In the genomic region with DNA sequence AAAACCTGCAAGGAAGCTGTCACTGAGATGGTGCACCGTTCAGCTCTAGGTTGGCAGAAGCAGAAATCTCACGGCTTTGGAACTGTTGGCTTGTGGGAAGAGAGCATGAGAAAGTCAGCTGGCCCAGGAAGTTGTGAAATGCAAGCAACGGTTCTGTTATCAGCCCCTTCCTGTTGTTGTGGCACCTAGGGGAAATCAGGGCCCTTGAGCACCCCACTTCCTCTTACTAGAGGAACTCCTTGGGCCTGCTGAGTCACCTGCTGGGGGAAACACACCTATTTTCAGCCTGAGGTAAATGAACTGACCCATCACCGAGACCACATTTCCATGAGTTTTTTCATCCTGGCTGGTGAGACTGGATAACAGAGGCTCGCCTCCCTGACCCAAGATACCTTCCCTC, we compare ENCODE assay signal across 12 mouse cellular contexts.
A peak's percentile ranks its signal among the peaks of the same experiment; 100 is the strongest.
DNase-seq lines count a peak whose midpoint lies in the region; ATAC-seq and TF ChIP-seq lines count a peak whose summit lies in the region.
"Had no signal": no experiment of that assay in that cellular context is flagged by ENCODE, and none has a peak within 500 bp of the region (broad histone marks: within the 10 kb centered on the region; RNA-seq: fewer than 3 reads in every experiment).

No protein-coding gene starts in this region.

- no peak overlapping the region for H3K27ac ChIP-seq in lung, postnatal 0 days (ENCODE audit: low read length)
- H3K27ac ChIP-seq in left cerebral cortex, adult 2 months = no peak overlapping the region
- H3K27ac ChIP-seq in embryonic facial prominence, embryonic 10.5 days (replicated peaks) = no peak overlapping the region
- H3K27ac ChIP-seq: heart, embryonic 13.5 days had no signal

- no peaks in the 10 kb centered on the region for H3K9me3 ChIP-seq in lung, postnatal 0 days (ENCODE audit: low read length)
- peaks cover 5% of the 10 kb centered on the region; the same call in 1 of the 2 replicates for H3K9me3 ChIP-seq in embryonic facial prominence, embryonic 10.5 days

- H3K4me3 ChIP-seq in lung, postnatal 0 days (ENCODE audit: low read depth, low read length) = no peak overlapping the region
- H3K4me3 ChIP-seq in left cerebral cortex, adult 2 months = no peak overlapping the region
- no peak overlapping the region for H3K4me3 ChIP-seq in embryonic facial prominence, embryonic 10.5 days
- H3K4me3 ChIP-seq: erythroblast, embryonic 14.5 days; heart, embryonic 13.5 days had no signal

- no peak for TF ChIP-seq CTCF in lung, postnatal 0 days (IDR thresholded peaks at IDR 0.05)
- TF ChIP-seq CTCF in left cerebral cortex, adult 2 months (IDR thresholded peaks at IDR 0.05) = no peak

- intact Hi-C loops in left cerebral cortex, adult 2 months (cut with DNase I) = no loop called here

- peak; percentile 81 for ATAC-seq in activated CD4-positive, CD25-positive, alpha-beta regulatory T cell, adult 4 months
- ATAC-seq in lung, postnatal 0 days = peak; percentile 58

- no peak for TF ChIP-seq EP300 in lung, postnatal 0 days (IDR thresholded peaks at IDR 0.05)

- H3K4me1 ChIP-seq in lung, postnatal 0 days (ENCODE audit: insufficient read depth, low read depth, low read length) = peaks cover 5% of the 10 kb centered on the region; the same call in 1 of the 2 replicates
- H3K4me1 ChIP-seq in embryonic facial prominence, embryonic 10.5 days = peaks cover 18% of the 10 kb centered on the region

- H3K27me3 ChIP-seq in lung, postnatal 0 days (replicated peaks; ENCODE audit: insufficient read depth, low read length) = no peaks in the 10 kb centered on the region
- H3K27me3 ChIP-seq in embryonic facial prominence, embryonic 10.5 days (replicated peaks; ENCODE audit: low read depth, poor library complexity, severe bottlenecking) = peaks cover 25% of the 10 kb centered on the region

- H3K9ac ChIP-seq in lung, postnatal 0 days (replicated peaks; ENCODE audit: low read depth) = no peak overlapping the region
- H3K9ac ChIP-seq: heart, embryonic 13.5 days; lung, embryonic 14.5 days had no signal

- WGBS in lung, postnatal 0 days = 51% methylated on average over 5 of the region's 5 CpGs
- 80% methylated on average over 5 of the region's 5 CpGs for WGBS in embryonic facial prominence, embryonic 10.5 days

- no peaks in the 10 kb centered on the region for H3K36me3 ChIP-seq in lung, postnatal 0 days (ENCODE audit: insufficient read depth, low read length)
- no peaks in the 10 kb centered on the region for H3K36me3 ChIP-seq in embryonic facial prominence, embryonic 10.5 days (replicated peaks)
- H3K36me3 ChIP-seq: heart, embryonic 13.5 days had no signal

- no peak overlapping the region for H3K4me2 ChIP-seq in lung, postnatal 0 days (replicated peaks; ENCODE audit: low read depth, low read length)
- H3K4me2 ChIP-seq: heart, embryonic 13.5 days; lung, embryonic 14.5 days had no signal

- DNase-seq in A20 (ENCODE audit: low read depth, low spot score) = peak; percentile 92
- peak; percentile 59 for DNase-seq in lung, postnatal 0 days (ENCODE audit: low spot score)
- peak; percentile 60 to 72 for DNase-seq in spleen, adult 18-20 months
- DNase-seq in left cerebral cortex, adult 2 months (ENCODE audit: extremely low spot score in 1 of 2, low spot score in 2 of 2) = no peak
- no peak for DNase-seq in embryonic facial prominence, embryonic 10.5 days (ENCODE audit: low spot score)
- no peak for DNase-seq in kidney, adult 8-10 months
- no peak for DNase-seq in cerebellum, postnatal 25 days
- DNase-seq: kidney, postnatal 36 days; lung, embryonic 14.5 days had no signal

Comparison
In these comparisons a context has a peak if more than half of its experiments do, and no peak if none do; other contexts are left out.
1. DNase-seq: peak in A20 (single experiment), lung, postnatal 0 days (single experiment) and spleen, adult 18-20 months (2 of 2); none in left cerebral cortex, adult 2 months (0 of 2), embryonic facial prominence, embryonic 10.5 days (single experiment), kidney, adult 8-10 months (0 of 2) and cerebellum, postnatal 25 days (0 of 2).